Mouse (Mus musculus): ENCODE results near the gene Zfp865. TPM values are rescaled to one million over a fixed set of nuclear protein-coding genes. Genes with fewer than 3 reads are reported as not detected.

Gene Zfp865
- polyA plus RNA-seq, 1 experiment, result 21.3 TPM

DNA sequence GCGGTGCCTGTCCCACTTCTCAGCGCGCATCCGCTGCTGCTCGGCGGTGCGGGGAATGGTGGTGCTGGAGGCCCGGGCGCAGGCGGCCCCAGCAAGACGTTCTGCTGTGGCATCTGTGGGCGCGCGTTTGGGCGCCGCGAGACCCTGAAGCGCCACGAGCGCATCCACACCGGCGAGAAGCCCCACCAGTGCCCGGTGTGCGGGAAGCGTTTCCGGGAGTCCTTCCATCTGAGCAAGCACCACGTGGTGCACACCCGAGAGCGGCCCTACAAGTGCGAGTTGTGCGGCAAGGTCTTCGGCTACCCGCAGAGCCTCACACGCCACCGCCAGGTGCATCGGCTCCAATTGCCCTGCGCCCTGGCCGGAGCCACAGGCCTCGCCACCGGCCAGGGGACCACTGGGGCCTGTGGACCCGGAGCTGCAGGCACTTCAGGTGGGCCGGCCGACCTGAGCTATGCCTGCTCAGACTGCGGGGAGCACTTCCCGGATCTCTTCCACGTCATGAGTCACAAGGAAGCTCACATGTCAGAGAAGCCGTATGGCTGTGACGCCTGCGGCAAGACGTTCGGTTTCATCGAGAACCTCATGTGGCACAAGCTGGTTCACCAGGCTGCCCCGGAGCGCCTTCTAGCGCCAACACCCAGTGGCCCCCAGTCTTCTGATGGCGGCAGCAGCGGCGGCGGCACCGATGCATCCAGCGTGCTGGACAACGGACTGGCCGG is 10.5 kb downstream of the Zfp865 start:
- Histone ChIP-seq H3K36me3 (ENCODE audit: control insufficient read depth, insufficient read depth, low read length) (peaks cover 14% of the 10 kb centered on the region), H3K4me3 (ENCODE audit: insufficient read depth, low read depth, low read length) (no peak overlapping the region), H3K27ac (ENCODE audit: insufficient read depth, low read depth, low read length) (no peak overlapping the region), H3K27me3 (replicated peaks; ENCODE audit: control insufficient read depth, insufficient read depth, low read length) (no peaks in the 10 kb centered on the region), H3K4me1 (ENCODE audit: control insufficient read depth, insufficient read depth, low read length) (no peaks in the 10 kb centered on the region)
- 88% methylated on average over 63 of the region's 63 CpGs for WGBS
- no peak for TF ChIP-seq POLR2A (IDR thresholded peaks at IDR 0.05; ENCODE audit: low read depth, low read length)
- TF ChIP-seq CTCF (conservative IDR thresholded peaks at IDR 0.05; ENCODE audit: insufficient read depth, insufficient read length, low read depth, low read length), result no peak
- no peak for DNase-seq

DNA sequence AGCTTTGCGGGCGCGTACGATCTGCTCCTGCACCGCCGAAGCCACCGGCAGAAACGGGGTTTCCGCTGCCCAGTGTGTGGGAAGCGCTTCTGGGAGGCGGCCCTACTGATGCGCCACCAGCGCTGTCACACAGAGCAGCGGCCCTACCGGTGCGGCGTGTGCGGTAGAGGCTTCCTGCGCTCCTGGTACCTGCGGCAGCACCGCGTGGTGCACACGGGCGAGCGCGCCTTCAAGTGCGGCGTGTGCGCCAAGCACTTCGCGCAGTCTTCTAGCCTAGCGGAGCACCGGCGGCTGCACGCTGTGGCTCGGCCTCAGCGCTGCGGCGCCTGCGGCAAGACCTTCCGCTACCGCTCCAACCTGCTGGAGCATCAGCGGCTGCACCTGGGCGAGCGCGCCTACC is 11.3 kb downstream of the Zfp865 start:
- H3K36me3 ChIP-seq (ENCODE audit: control insufficient read depth, insufficient read depth, low read length), result peaks cover 14% of the 10 kb centered on the region
- TF ChIP-seq CTCF (conservative IDR thresholded peaks at IDR 0.05; ENCODE audit: insufficient read depth, insufficient read length, low read depth, low read length) (no peak), POLR2A (IDR thresholded peaks at IDR 0.05; ENCODE audit: low read depth, low read length) (no peak)
- no peaks in the 10 kb centered on the region for H3K4me1 ChIP-seq (ENCODE audit: control insufficient read depth, insufficient read depth, low read length)
- WGBS, result 89% methylated on average over 46 of the region's 46 CpGs
- H3K4me3 ChIP-seq (ENCODE audit: insufficient read depth, low read depth, low read length), result no peak overlapping the region
- DNase-seq, result no peak
- H3K27me3 ChIP-seq (replicated peaks; ENCODE audit: control insufficient read depth, insufficient read depth, low read length), result no peaks in the 10 kb centered on the region
- H3K27ac ChIP-seq (ENCODE audit: insufficient read depth, low read depth, low read length), result no peak overlapping the region

DNA sequence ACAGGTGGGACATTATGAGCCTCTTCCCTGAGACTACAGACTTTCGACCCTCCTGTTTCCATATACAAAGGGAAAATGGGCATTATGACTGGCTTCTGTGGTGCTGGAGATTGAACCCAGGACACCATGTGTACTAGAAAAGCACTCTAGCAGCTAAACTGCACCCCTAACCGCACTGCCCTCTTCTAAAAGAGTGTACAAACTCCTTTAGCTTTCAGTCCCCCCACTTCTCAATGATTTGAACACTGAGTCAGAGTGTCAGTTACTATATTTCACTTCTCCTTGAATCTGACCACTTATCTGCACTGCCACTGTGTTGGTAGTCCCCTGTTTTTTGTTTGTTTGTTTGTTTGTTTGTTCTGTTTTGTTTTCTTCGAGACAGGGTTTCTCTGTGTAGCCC is 13.6 kb downstream of the Zfp865 start, which contains the start of gene 4632433K11Rik:
TSS of gene 4632433K11Rik (plus strand) at position 301 of the 400 bp plus-strand sequence.
- TF ChIP-seq CTCF (conservative IDR thresholded peaks at IDR 0.05; ENCODE audit: insufficient read depth, insufficient read length, low read depth, low read length), result no peak
- no peak for TF ChIP-seq POLR2A (IDR thresholded peaks at IDR 0.05; ENCODE audit: low read depth, low read length)
- H3K4me3 ChIP-seq (ENCODE audit: insufficient read depth, low read depth, low read length), result no peak within 1 kb of the TSS
- H3K27me3 ChIP-seq (replicated peaks; ENCODE audit: control insufficient read depth, insufficient read depth, low read length), result no peaks in the 10 kb centered on the region
- peaks cover 3% of the 10 kb centered on the region; the same call in 1 of the 2 replicates for H3K4me1 ChIP-seq (ENCODE audit: control insufficient read depth, insufficient read depth, low read length)
- peaks cover 14% of the 10 kb centered on the region for H3K36me3 ChIP-seq (ENCODE audit: control insufficient read depth, insufficient read depth, low read length)
- DNase-seq, result no peak
- H3K27ac ChIP-seq (ENCODE audit: insufficient read depth, low read depth, low read length), result no peak within 1 kb of the TSS
- WGBS, result 92% methylated on average over 3 of the region's 3 CpGs

DNA sequence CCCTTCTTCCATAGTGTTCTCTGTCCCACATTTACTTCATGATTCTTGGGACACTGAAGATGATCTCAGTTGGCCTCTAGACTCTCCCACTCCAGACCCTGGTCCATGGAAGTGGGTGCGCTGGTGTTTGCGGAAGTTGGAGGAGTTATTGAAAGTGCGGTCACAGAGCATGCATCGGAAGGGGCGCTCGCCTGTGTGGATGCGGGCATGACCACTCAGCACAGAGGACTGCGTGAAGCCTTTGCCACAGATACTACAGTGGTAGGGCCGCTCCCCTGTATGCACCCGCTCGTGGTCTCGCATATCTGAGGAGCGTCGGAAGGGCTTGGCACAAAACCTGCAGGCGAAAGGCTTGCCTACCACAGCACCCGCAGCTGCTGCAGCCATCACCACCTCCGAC is 15.5 kb downstream of the Zfp865 start:
- no peak for TF ChIP-seq CTCF (conservative IDR thresholded peaks at IDR 0.05; ENCODE audit: insufficient read depth, insufficient read length, low read depth, low read length)
- no peak for TF ChIP-seq POLR2A (IDR thresholded peaks at IDR 0.05; ENCODE audit: low read depth, low read length)
- peaks cover 8% of the 10 kb centered on the region for H3K36me3 ChIP-seq (ENCODE audit: control insufficient read depth, insufficient read depth, low read length)
- H3K27me3 ChIP-seq (replicated peaks; ENCODE audit: control insufficient read depth, insufficient read depth, low read length), result no peaks in the 10 kb centered on the region
- no peak overlapping the region for H3K27ac ChIP-seq (ENCODE audit: insufficient read depth, low read depth, low read length)
- peaks cover 3% of the 10 kb centered on the region; the same call in 1 of the 2 replicates for H3K4me1 ChIP-seq (ENCODE audit: control insufficient read depth, insufficient read depth, low read length)
- no peak for DNase-seq
- no peak overlapping the region for H3K4me3 ChIP-seq (ENCODE audit: insufficient read depth, low read depth, low read length)
- 94% methylated on average over 17 of the region's 17 CpGs for WGBS

DNA sequence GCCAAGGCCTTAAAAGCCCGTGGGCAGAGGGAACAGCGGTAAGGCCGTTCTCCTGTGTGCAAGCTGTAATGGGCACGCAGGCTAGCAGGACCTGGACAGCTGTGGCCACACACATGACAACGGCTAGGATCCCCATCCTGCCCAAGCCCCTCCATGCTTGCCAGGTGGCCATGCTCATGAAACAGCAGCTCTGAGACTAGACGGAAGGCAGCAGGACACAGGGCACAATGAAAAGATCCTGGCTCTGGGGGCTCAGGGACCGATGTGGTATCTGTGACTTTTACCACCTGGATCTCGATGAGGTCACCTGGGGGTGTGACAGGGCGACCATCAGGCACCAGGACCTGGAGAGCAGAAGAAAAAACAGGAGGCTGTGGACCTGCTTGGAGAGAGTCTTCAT is 16.0 kb downstream of the Zfp865 start:
- Histone ChIP-seq H3K36me3 (ENCODE audit: control insufficient read depth, insufficient read depth, low read length) (peaks cover 3% of the 10 kb centered on the region), H3K4me3 (ENCODE audit: insufficient read depth, low read depth, low read length) (no peak overlapping the region), H3K27ac (ENCODE audit: insufficient read depth, low read depth, low read length) (no peak overlapping the region), H3K4me1 (ENCODE audit: control insufficient read depth, insufficient read depth, low read length) (peaks cover 3% of the 10 kb centered on the region; the same call in 1 of the 2 replicates), H3K27me3 (replicated peaks; ENCODE audit: control insufficient read depth, insufficient read depth, low read length) (no peaks in the 10 kb centered on the region)
- no peak for DNase-seq
- no peak for TF ChIP-seq POLR2A (IDR thresholded peaks at IDR 0.05; ENCODE audit: low read depth, low read length)
- no peak for TF ChIP-seq CTCF (conservative IDR thresholded peaks at IDR 0.05; ENCODE audit: insufficient read depth, insufficient read length, low read depth, low read length)
- 95% methylated on average over 9 of the region's 9 CpGs for WGBS

DNA sequence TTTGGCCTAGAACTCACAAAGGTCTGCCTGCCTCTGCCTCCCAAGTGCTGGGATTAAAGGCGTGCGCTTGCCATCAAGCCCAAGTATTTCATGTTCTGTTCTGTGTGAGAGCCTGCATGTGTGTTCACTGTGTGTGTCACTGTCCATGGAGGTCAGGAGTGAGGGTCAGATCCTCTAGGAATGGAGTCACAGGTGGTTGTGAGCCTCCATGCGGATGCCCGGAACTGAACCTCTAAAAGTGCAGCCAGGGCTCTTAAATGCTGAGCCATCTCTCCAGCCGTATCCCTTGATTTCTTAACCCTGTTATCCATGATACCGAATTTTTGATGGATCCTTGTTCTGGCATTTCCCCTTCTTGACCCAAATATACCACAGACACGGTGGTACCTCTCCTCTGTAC is 16.9 kb downstream of the Zfp865 start:
- H3K36me3 ChIP-seq (ENCODE audit: control insufficient read depth, insufficient read depth, low read length), result no peaks in the 10 kb centered on the region; the same call in 1 of the 2 replicates
- WGBS, result 94% methylated on average over 7 of the region's 7 CpGs

DNA sequence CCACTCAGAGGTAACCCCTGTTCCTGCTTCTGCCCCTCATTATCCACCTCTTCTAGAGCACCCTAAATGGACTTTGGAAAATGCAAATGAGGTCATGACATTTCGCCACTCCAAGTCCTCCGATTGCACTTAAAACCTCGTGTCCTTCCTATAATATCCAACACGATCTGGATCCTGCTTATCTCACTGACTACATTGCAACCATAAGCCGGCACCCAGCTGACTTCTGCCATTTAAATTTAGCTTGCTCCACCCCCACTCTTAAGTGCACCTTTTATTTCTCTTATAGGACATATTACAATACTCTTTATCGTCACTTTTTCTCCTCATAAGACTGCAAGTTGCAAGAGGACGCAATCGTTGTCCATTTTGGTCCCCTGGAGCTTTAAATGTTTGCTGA is 17.3 kb downstream of the Zfp865 start:
- no peak for DNase-seq
- Histone ChIP-seq H3K27ac (ENCODE audit: insufficient read depth, low read depth, low read length) (no peak overlapping the region), H3K27me3 (replicated peaks; ENCODE audit: control insufficient read depth, insufficient read depth, low read length) (no peaks in the 10 kb centered on the region), H3K4me1 (ENCODE audit: control insufficient read depth, insufficient read depth, low read length) (peaks cover 3% of the 10 kb centered on the region; the same call in 1 of the 2 replicates), H3K4me3 (ENCODE audit: insufficient read depth, low read depth, low read length) (no peak overlapping the region), H3K36me3 (ENCODE audit: control insufficient read depth, insufficient read depth, low read length) (no peaks in the 10 kb centered on the region)
- no peak for TF ChIP-seq POLR2A (IDR thresholded peaks at IDR 0.05; ENCODE audit: low read depth, low read length)
- no peak for TF ChIP-seq CTCF (conservative IDR thresholded peaks at IDR 0.05; ENCODE audit: insufficient read depth, insufficient read length, low read depth, low read length)
- WGBS, result 72% methylated on average over 8 of the region's 8 CpGs

More for the DNA sequence above, 16.9 kb downstream of the Zfp865 start:
- DNase-seq, result no peak
- peaks cover 3% of the 10 kb centered on the region; the same call in 1 of the 2 replicates for H3K4me1 ChIP-seq (ENCODE audit: control insufficient read depth, insufficient read depth, low read length)
- TF ChIP-seq POLR2A (IDR thresholded peaks at IDR 0.05; ENCODE audit: low read depth, low read length) (no peak), CTCF (conservative IDR thresholded peaks at IDR 0.05; ENCODE audit: insufficient read depth, insufficient read length, low read depth, low read length) (no peak)
- H3K27me3 ChIP-seq (replicated peaks; ENCODE audit: control insufficient read depth, insufficient read depth, low read length), result no peaks in the 10 kb centered on the region
- no peak overlapping the region for H3K4me3 ChIP-seq (ENCODE audit: insufficient read depth, low read depth, low read length)
- H3K27ac ChIP-seq (ENCODE audit: insufficient read depth, low read depth, low read length), result no peak overlapping the region
